Mouse (Mus musculus): Measurements from ENCODE around the gene Chrnb4. TPM values are rescaled to one million over a fixed set of nuclear protein-coding genes. Genes with fewer than 3 reads are reported as not detected.

Chrnb4 gene
- polyA plus RNA-seq, 1 experiment from 2014 or later = 0.04 TPM

DNA sequence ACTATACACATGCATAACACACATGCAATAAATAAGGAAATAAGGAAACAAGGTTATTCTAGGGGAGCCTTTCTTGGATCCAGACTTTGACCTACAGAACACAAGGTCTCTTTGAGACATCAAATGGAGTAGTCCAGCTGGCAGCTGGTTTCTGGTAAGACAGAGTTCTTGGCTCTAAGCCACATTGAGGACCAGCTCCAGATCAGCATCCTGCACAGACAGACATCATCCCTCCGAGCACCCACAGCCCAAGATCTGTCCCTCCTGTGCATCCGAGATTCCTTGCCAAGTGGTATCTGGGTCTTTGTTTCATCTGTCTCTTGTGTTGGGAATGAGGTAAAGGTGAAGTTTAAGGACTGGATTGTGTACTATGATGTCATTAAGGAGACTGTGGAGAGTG is 3.6 kb downstream of the Chrnb4 start:
- 65% methylated on average over 2 of the region's 2 CpGs for WGBS (ENCODE audit: insufficient replicate concordance)
- peaks cover 28% of the 10 kb centered on the region for H3K27me3 ChIP-seq (replicated peaks)
- ATAC-seq = no peak
- no peak overlapping the region for H3K9ac ChIP-seq
- H3K27ac ChIP-seq = no peak overlapping the region
- no peaks in the 10 kb centered on the region for H3K36me3 ChIP-seq
- H3K4me2 ChIP-seq = no peak overlapping the region
- no peak overlapping the region for H3K4me3 ChIP-seq
- H3K4me1 ChIP-seq = peaks cover 12% of the 10 kb centered on the region
- no peaks in the 10 kb centered on the region for H3K9me3 ChIP-seq (replicated peaks)

DNA sequence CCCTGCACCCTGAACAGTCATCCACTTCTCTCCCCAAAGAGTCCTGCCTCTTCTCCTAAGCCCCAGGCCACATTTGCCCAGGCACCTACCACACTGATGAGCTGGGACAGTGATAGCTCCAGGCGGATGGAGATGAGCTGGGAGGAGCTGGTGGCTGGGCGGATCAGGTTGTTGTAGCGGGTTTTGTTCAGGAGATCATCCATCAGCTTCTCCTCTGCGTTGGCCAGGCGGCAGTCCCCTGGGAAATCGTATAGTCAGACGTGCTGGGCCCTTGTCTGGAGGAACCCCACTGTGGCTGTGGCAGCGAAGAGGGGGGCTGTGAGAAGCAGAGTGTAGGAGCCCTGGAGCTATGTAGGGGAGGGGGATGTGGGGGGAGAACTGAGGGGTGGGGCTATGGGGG is 4.9 kb downstream of the Chrnb4 start:
- no peaks in the 10 kb centered on the region for H3K9me3 ChIP-seq (replicated peaks)
- H3K27ac ChIP-seq = no peak overlapping the region
- WGBS (ENCODE audit: insufficient replicate concordance) = 26% methylated on average over 8 of the region's 8 CpGs
- no peak overlapping the region; the same call in 1 of the 2 replicates for H3K9ac ChIP-seq
- peaks cover 19% of the 10 kb centered on the region for H3K27me3 ChIP-seq (replicated peaks)
- H3K36me3 ChIP-seq = no peaks in the 10 kb centered on the region
- H3K4me1 ChIP-seq = peaks cover 10% of the 10 kb centered on the region
- H3K4me3 ChIP-seq = no peak overlapping the region
- no peak overlapping the region for H3K4me2 ChIP-seq
- no peak for ATAC-seq

- H3K27me3 ChIP-seq (replicated peaks) = peaks cover under 1% of the 10 kb centered on the region; the same call in 1 of the 2 replicates
- H3K4me2 ChIP-seq = no peak overlapping the region
- H3K4me1 ChIP-seq = 0 out of 2 replicates have a peak, but pooled peaks cover 4% of the 10 kb centered on the region
- 59% methylated on average over 2 of the region's 2 CpGs for WGBS (ENCODE audit: insufficient replicate concordance)
- ATAC-seq = no peak
- H3K27ac ChIP-seq = no peak overlapping the region
- H3K36me3 ChIP-seq = no peaks in the 10 kb centered on the region
- no peak overlapping the region for H3K4me3 ChIP-seq
- no peak overlapping the region for H3K9ac ChIP-seq
- H3K9me3 ChIP-seq (replicated peaks) = no peaks in the 10 kb centered on the region
Observed at GRCm38 (mm10) chr9:55041389-55041788, 7.2 kb downstream of the Chrnb4 start.

GRCm38 (mm10) chr9:55039983-55040382 is 8.6 kb downstream of the Chrnb4 start:
- no peak overlapping the region for H3K27ac ChIP-seq
- H3K27me3 ChIP-seq (replicated peaks) = peaks cover 5% of the 10 kb centered on the region; the same call in 1 of the 2 replicates
- H3K4me3 ChIP-seq = no peak overlapping the region
- H3K4me2 ChIP-seq = no peak overlapping the region
- no peak overlapping the region for H3K9ac ChIP-seq
- 66% methylated on average over 5 of the region's 5 CpGs for WGBS (ENCODE audit: insufficient replicate concordance)
- ATAC-seq = no peak
- H3K36me3 ChIP-seq = no peaks in the 10 kb centered on the region
- 0 out of 2 replicates have a peak, but pooled peaks cover 4% of the 10 kb centered on the region for H3K4me1 ChIP-seq
- H3K9me3 ChIP-seq (replicated peaks) = no peaks in the 10 kb centered on the region

DNA sequence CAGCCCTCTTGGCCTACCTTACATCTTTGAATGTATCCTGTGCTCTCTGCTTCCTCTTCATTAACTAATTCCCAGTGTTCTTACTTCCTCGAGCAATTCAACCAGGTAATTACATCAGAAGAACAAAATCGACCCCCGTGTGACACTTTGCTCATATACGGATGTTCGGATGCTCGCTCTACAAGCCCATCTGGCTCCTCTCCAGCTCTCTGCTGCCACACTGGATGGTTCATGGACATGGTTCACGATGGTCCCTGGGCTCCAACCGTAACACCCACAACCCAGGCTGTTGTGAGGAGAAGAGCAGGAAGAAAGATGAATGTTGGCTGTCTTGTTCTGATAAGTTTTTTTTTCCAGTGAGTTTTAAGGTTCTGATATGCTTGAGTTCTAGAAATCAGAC is 9.6 kb downstream of the Chrnb4 start:
- Histone ChIP-seq H3K27me3 (replicated peaks) (peaks cover 5% of the 10 kb centered on the region; the same call in 1 of the 2 replicates), H3K27ac (no peak overlapping the region), H3K4me3 (no peak overlapping the region), H3K4me2 (no peak overlapping the region), H3K9ac (no peak overlapping the region), H3K9me3 (replicated peaks) (no peaks in the 10 kb centered on the region), H3K4me1 (0 out of 2 replicates have a peak, but pooled peaks cover 4% of the 10 kb centered on the region), H3K36me3 (no peaks in the 10 kb centered on the region)
- 67% methylated on average over 8 of the region's 8 CpGs for WGBS (ENCODE audit: insufficient replicate concordance)
- no peak for ATAC-seq

DNA sequence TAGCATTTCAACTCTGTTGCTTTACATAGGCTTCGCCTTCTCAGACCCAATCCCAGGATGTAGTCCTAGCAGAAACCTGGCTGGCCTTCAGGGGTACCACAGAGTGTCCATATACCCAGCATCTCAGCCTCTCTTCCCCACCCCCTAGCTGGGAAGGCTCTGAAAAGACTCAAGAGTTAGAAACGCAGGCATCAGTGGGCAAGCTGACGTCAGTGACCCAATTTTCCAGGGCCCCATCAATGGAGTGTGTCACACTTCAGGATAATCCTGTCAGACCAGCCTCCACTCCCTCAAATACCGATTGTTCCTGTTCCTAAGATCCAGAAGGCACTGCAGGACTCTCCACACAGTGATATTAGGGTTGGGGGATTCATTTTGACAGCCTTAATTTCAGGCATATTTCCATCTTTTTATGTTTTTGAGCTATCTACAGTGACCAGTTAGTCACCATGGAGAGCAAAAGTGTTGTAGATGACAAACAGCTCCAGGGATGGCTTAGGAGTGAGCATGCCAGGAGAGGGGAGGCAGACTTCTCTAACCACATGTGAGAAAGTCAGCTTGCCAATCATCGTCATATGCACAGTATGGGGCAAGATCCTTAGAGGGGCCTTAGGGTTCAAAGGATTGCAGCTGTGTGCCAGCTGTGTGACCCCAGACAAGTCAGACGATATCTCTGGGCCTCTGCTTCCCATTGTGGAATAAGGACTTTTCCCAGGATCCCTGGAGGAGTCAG is 17.0 kb downstream of the Chrnb4 start:
- no peaks in the 10 kb centered on the region for H3K36me3 ChIP-seq
- no peak for ATAC-seq
- H3K27ac ChIP-seq = no peak overlapping the region
- 40% methylated on average over 6 of the region's 6 CpGs for WGBS (ENCODE audit: insufficient replicate concordance)
- no peaks in the 10 kb centered on the region for H3K4me1 ChIP-seq
- H3K27me3 ChIP-seq (replicated peaks) = peaks cover 50% of the 10 kb centered on the region
- no peaks in the 10 kb centered on the region for H3K9me3 ChIP-seq (replicated peaks)
- H3K9ac ChIP-seq = no peak overlapping the region
- no peak overlapping the region for H3K4me3 ChIP-seq
- no peak overlapping the region for H3K4me2 ChIP-seq

GRCm38 (mm10) chr9:55026275-55026663 is 22.3 kb downstream of the Chrnb4 start, which contains the start of gene Chrna3:
Gene Chrna3 (minus strand): TSS chr9:55026562.
- no peaks in the 10 kb centered on the region for H3K9me3 ChIP-seq (replicated peaks)
- peaks cover 80% of the 10 kb centered on the region for H3K27me3 ChIP-seq (replicated peaks)
- H3K4me3 ChIP-seq = peak within 1 kb of the TSS; percentile 10
- no peak within 1 kb of the TSS for H3K27ac ChIP-seq
- H3K36me3 ChIP-seq = no peaks in the 10 kb centered on the region
- H3K4me2 ChIP-seq = peak within 1 kb of the TSS; percentile 41; the same call in 1 of the 2 replicates
- H3K4me1 ChIP-seq = peaks cover 5% of the 10 kb centered on the region; the same call in 1 of the 2 replicates
- H3K9ac ChIP-seq = no peak within 1 kb of the TSS
- ATAC-seq = no peak
- 2% methylated on average over 39 of the region's 39 CpGs for WGBS (ENCODE audit: insufficient replicate concordance)

- H3K4me2 ChIP-seq = no peak overlapping the region
Observed at GRCm38 (mm10) chr9:55025534-55026274, 22.9 kb downstream of the Chrnb4 start.

DNA sequence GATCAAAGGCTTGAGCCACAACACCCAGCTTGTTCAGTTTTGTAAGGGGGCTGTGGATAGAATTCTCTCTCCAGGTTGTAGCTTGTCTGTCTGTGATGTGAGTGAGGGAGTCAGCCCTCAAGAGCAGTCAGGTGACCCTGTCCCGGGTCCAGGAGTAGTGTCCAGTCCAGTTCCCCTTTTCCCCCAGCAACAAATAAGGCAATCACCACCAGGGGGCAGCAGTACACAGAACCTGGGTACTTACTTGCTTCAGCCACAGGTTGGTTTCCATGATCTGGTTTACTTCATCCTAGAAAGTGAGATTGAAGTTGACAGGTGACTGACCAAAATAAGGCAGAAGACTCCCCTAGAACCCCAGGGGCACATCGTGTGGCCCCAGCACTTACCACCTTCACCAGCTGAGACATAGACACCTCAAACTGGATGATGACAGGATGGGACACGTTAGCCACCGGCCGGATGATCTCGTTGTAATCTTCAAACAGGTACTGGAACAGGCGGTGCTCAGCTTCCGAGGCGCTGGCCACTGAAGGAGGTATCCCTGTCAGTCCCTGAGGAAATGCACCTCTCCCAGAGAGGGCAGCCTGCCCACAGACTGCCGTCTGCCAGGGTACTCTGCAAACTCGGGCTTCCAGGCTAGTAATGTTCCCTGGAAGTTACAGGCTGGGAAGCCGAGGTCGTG is 24.5 kb downstream of the Chrnb4 start:
- ATAC-seq = no peak
- 31% methylated on average over 13 of the region's 13 CpGs for WGBS (ENCODE audit: insufficient replicate concordance)
- Histone ChIP-seq H3K36me3 (no peaks in the 10 kb centered on the region), H3K4me3 (no peak overlapping the region), H3K9me3 (replicated peaks) (no peaks in the 10 kb centered on the region), H3K27me3 (replicated peaks) (peaks cover 64% of the 10 kb centered on the region), H3K9ac (no peak overlapping the region), H3K4me1 (peaks cover 5% of the 10 kb centered on the region; the same call in 1 of the 2 replicates), H3K4me2 (no peak overlapping the region), H3K27ac (no peak overlapping the region)

More at GRCm38 (mm10) chr9:55025534-55026274, 22.9 kb downstream of the Chrnb4 start:
- peaks cover 5% of the 10 kb centered on the region; the same call in 1 of the 2 replicates for H3K4me1 ChIP-seq
- no peak overlapping the region for H3K27ac ChIP-seq
- H3K9me3 ChIP-seq (replicated peaks) = no peaks in the 10 kb centered on the region
- ATAC-seq = no peak
- no peaks in the 10 kb centered on the region for H3K36me3 ChIP-seq
- H3K4me3 ChIP-seq = peak overlapping the region; percentile 10; the same call in 1 of the 2 replicates
- no peak overlapping the region for H3K9ac ChIP-seq
- WGBS (ENCODE audit: insufficient replicate concordance) = 16% methylated on average over 38 of the region's 38 CpGs
- H3K27me3 ChIP-seq (replicated peaks) = peaks cover 77% of the 10 kb centered on the region

DNA sequence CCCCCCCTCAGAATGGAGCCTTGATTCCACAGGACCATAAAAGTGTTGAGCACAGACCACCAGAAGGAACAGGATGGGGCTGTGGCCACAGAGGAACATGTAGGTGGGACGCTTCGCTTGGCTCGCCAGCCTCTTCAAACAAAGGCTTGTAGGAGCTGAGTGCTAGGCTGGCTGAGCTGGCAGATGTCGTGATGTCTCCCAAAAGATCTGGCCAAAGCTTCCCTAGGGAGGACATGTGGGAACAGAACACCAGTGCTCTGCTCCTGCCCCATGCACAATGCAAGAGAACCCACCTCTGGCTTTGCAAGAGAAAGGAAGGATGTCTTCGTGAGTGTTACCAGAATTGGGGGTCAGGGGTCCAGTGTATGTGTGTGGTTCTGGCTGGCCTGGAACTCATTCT is 25.3 kb downstream of the Chrnb4 start:
- peaks cover 5% of the 10 kb centered on the region; the same call in 1 of the 2 replicates for H3K4me1 ChIP-seq
- ATAC-seq = no peak
- H3K9me3 ChIP-seq (replicated peaks) = no peaks in the 10 kb centered on the region
- H3K4me2 ChIP-seq = no peak overlapping the region
- WGBS (ENCODE audit: insufficient replicate concordance) = 65% methylated on average over 5 of the region's 5 CpGs
- H3K27me3 ChIP-seq (replicated peaks) = peaks cover 60% of the 10 kb centered on the region
- no peak overlapping the region for H3K4me3 ChIP-seq
- H3K36me3 ChIP-seq = no peaks in the 10 kb centered on the region
- H3K27ac ChIP-seq = no peak overlapping the region
- H3K9ac ChIP-seq = no peak overlapping the region

- Histone ChIP-seq H3K27ac (no peak overlapping the region), H3K4me3 (no peak overlapping the region), H3K4me1 (no peaks in the 10 kb centered on the region), H3K4me2 (no peak overlapping the region), H3K27me3 (replicated peaks) (peaks cover 9% of the 10 kb centered on the region; the same call in 1 of the 2 replicates), H3K9me3 (replicated peaks) (no peaks in the 10 kb centered on the region), H3K36me3 (no peaks in the 10 kb centered on the region), H3K9ac (no peak overlapping the region)
- WGBS (ENCODE audit: insufficient replicate concordance) = 51% methylated on average over 3 of the region's 3 CpGs
- ATAC-seq = no peak
Observed at GRCm38 (mm10) chr9:55016926-55017325, 31.7 kb downstream of the Chrnb4 start.
